Mouse (Mus musculus) kidney, adult 8-10 months (tissue): ENCODE data around the gene Osbp2.
"Not testable (repeated sequence)": the region's sequence is repeated elsewhere in the genome, so short reads cannot be mapped to it uniquely, and the experiment has no call there.

Experiments
- DNase-seq, 2 experiments: peaks; one replicate each; pipeline ENCODE4 v3.0.0; 2022

Osbp2 gene

GRCm38 (mm10) chr11:3863454-3864112, at the start of gene Osbp2:
Gene Osbp2 (minus strand): TSS chr11:3863903.
- peak; percentile 69 for DNase-seq

- DNase-seq = peak; percentile 29 to 38
These were observed 49.2 kb upstream of the Osbp2 start for GRCm38 (mm10) chr11:3912875-3913271.

- no peak for DNase-seq
These were observed 48.6 kb upstream of the Osbp2 start for GRCm38 (mm10) chr11:3912100-3912874.

GRCm38 (mm10) chr11:3911440-3911839, 47.7 kb upstream of the Osbp2 start:
- DNase-seq = not testable (repeated sequence)

GRCm38 (mm10) chr11:3910513-3911310, 47.0 kb upstream of the Osbp2 start:
- no peak for DNase-seq

- DNase-seq = no peak
These were observed 45.5 kb upstream of the Osbp2 start for GRCm38 (mm10) chr11:3909236-3909635.

- no peak for DNase-seq
These were observed 41.7 kb upstream of the Osbp2 start for GRCm38 (mm10) chr11:3905446-3905845.

GRCm38 (mm10) chr11:3904673-3905072, 41.0 kb upstream of the Osbp2 start:
- no peak for DNase-seq

GRCm38 (mm10) chr11:3903046-3903445, 39.3 kb upstream of the Osbp2 start:
- DNase-seq = peak; percentile 95 to 96

GRCm38 (mm10) chr11:3902516-3902915, 38.8 kb upstream of the Osbp2 start:
- DNase-seq = no peak

- DNase-seq = no peak
These were observed 36.6 kb upstream of the Osbp2 start for GRCm38 (mm10) chr11:3900296-3900695.

GRCm38 (mm10) chr11:3895933-3896332, 32.2 kb upstream of the Osbp2 start:
- DNase-seq = peak in 1 of 2 experiments; percentile 54

- DNase-seq = peak; percentile 40 to 53
These were observed 31.8 kb upstream of the Osbp2 start for GRCm38 (mm10) chr11:3895458-3895857.

- DNase-seq = peak; percentile 94 to 95
These were observed 30.9 kb upstream of the Osbp2 start, which contains the start of the genes 4921536K21Rik and Dusp18 for GRCm38 (mm10) chr11:3894406-3895281. Gene 4921536K21Rik (minus strand): TSS chr11:3895098. Gene Dusp18 (plus strand): TSS chr11:3895240.

GRCm38 (mm10) chr11:3893970-3894369, 30.3 kb upstream of the Osbp2 start:
- no peak for DNase-seq

GRCm38 (mm10) chr11:3887331-3887730, 23.6 kb upstream of the Osbp2 start:
- no peak for DNase-seq

- DNase-seq = no peak
These were observed 20.0 kb upstream of the Osbp2 start for GRCm38 (mm10) chr11:3883711-3884110.

- DNase-seq = peak; percentile 54 to 87
These were observed 16.1 kb upstream of the Osbp2 start for GRCm38 (mm10) chr11:3879836-3880235.

- DNase-seq = no peak
These were observed 15.0 kb upstream of the Osbp2 start for GRCm38 (mm10) chr11:3878660-3879059.

- DNase-seq = no peak
These were observed 12.7 kb upstream of the Osbp2 start for GRCm38 (mm10) chr11:3876419-3876818.

GRCm38 (mm10) chr11:3864343-3864742, 640 bp upstream of the Osbp2 start:
- DNase-seq = peak in 1 of 2 experiments; percentile 31
